ENCODE assay signal across 14 mouse cellular contexts in the genomic region with DNA sequence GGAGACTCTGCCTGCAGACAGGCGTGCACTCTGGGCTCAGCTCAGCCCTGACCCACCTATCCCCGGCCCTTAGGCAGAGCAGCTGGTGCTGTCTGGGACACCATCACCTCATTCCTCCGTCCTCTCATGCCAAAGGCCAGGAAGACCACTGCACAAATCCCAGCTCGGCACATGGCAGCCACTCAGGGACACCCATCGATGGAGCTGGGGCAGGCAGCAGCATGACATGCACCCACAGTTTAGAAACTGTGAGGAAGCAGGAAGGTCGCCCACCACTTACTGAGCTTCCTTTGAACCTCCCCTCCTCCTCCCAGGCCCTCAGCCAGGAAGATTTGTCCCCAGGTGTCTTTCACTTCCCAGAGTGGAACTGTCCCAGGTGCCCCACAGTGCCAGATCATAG. TPM values are rescaled to one million over a fixed set of nuclear protein-coding genes. Genes with fewer than 3 reads are reported as not detected.
"Had no signal": no experiment of that assay in that cellular context is flagged by ENCODE, and none has a peak within 500 bp of the region (broad histone marks: within the 10 kb centered on the region; RNA-seq: fewer than 3 reads in every experiment).

No protein-coding gene starts in this region.

- H3K9me3 ChIP-seq: limb, embryonic 10.5 days; liver, embryonic 12.5 days; midbrain, embryonic 10.5 days; neural tube, embryonic 15.5 days had no signal

- H3K27me3 ChIP-seq: liver, embryonic 12.5 days; neural tube, embryonic 15.5 days had no signal

- H3K4me1 ChIP-seq: limb, embryonic 10.5 days; midbrain, embryonic 10.5 days; neural tube, embryonic 15.5 days had no signal

- H3K9ac ChIP-seq: liver, embryonic 12.5 days; lung, embryonic 14.5 days; neural tube, embryonic 15.5 days had no signal

- H3K27ac ChIP-seq: left cerebral cortex, adult 2 months; limb, embryonic 10.5 days; liver, embryonic 12.5 days; midbrain, embryonic 10.5 days; neural tube, embryonic 15.5 days had no signal

- DNase-seq: kidney, postnatal 14 days; lung, embryonic 14.5 days; lung, postnatal 10 days; lung, postnatal 4 days; midbrain, embryonic 14.5 days; right cerebral cortex, adult 18-20 months; right cerebral cortex, postnatal 25 days; thymus, postnatal 36 days had no signal

- ATAC-seq: liver, embryonic 12.5 days had no signal

- H3K4me2 ChIP-seq: liver, embryonic 12.5 days; lung, embryonic 14.5 days; neural tube, embryonic 15.5 days had no signal

- H3K4me3 ChIP-seq: left cerebral cortex, adult 2 months; limb, embryonic 10.5 days; liver, embryonic 12.5 days; midbrain, embryonic 10.5 days; myocyte; neural tube, embryonic 15.5 days had no signal

RNA-seq across cellular contexts. Expression of gene Mybpc3, which starts 19.5 kb away (rescaled TPM):
- polyA plus RNA-seq: midbrain, embryonic 14.5 days; neural tube, embryonic 15.5 days had no signal
